Mouse (Mus musculus): Measurements from ENCODE around the gene Phf13. TPM values are rescaled to one million over a fixed set of nuclear protein-coding genes. Genes with fewer than 3 reads are reported as not detected.

Phf13 gene
- 11.1 TPM for polyA plus RNA-seq (2015; fragmentation: Illumina TruSeq; extraction: RNeasy Lipid Tissue Mini Kit (QIAGEN cat#74804); ENCODE audit: low read depth, low replicate concordance)

GRCm38 (mm10) chr4:151996173-151996950 is at the start of gene Phf13:
Gene Phf13, minus strand, starts transcription at chr4:151996258.

GRCm38 (mm10) chr4:152038985-152039830 is 43.1 kb upstream of the Phf13 start, which contains the start of gene Nol9:
Gene Nol9, plus strand, starts transcription at chr4:152039321.

GRCm38 (mm10) chr4:152038225-152038984 is 42.3 kb upstream of the Phf13 start, which contains the start of gene Tas1r1:
Gene Tas1r1, minus strand, starts transcription at chr4:152038568.

GRCm38 (mm10) chr4:152027524-152027923 is 31.5 kb upstream of the Phf13 start, which contains the start of gene Zbtb48:
Gene Zbtb48, minus strand, starts transcription at chr4:152027671.

GRCm38 (mm10) chr4:152008622-152009075 is 12.6 kb upstream of the Phf13 start, which contains the start of gene Klhl21:
Gene Klhl21, plus strand, starts transcription at chr4:152008803.

GRCm38 (mm10) chr4:151988342-151989109 is 7.5 kb downstream of the Phf13 start, which contains the start of gene Thap3:
Gene Thap3, minus strand, starts transcription at chr4:151988997.

Other genes starting within 250 kb of the Phf13 start
- gene Camta1, start 134.4 kb downstream of the Phf13 start, polyA plus RNA-seq (2015; fragmentation: Illumina TruSeq; extraction: RNeasy Lipid Tissue Mini Kit (QIAGEN cat#74804); ENCODE audit: low read depth, low replicate concordance), result 179 TPM
- 47.0 TPM for gene Dnajc11, start 62.6 kb downstream of the Phf13 start, polyA plus RNA-seq (2015; fragmentation: Illumina TruSeq; extraction: RNeasy Lipid Tissue Mini Kit (QIAGEN cat#74804); ENCODE audit: low read depth, low replicate concordance)
- 15.9 TPM for gene Thap3, start 7.3 kb downstream of the Phf13 start, polyA plus RNA-seq (2015; fragmentation: Illumina TruSeq; extraction: RNeasy Lipid Tissue Mini Kit (QIAGEN cat#74804); ENCODE audit: low read depth, low replicate concordance)
- 8.6 TPM for gene Klhl21, start 12.5 kb upstream of the Phf13 start, polyA plus RNA-seq (2015; fragmentation: Illumina TruSeq; extraction: RNeasy Lipid Tissue Mini Kit (QIAGEN cat#74804); ENCODE audit: low read depth, low replicate concordance)
- gene Zbtb48, start 31.4 kb upstream of the Phf13 start, polyA plus RNA-seq (2015; fragmentation: Illumina TruSeq; extraction: RNeasy Lipid Tissue Mini Kit (QIAGEN cat#74804); ENCODE audit: low read depth, low replicate concordance), result 11.9 TPM
- not detected for gene Tas1r1, start 42.3 kb upstream of the Phf13 start, polyA plus RNA-seq (2015; fragmentation: Illumina TruSeq; extraction: RNeasy Lipid Tissue Mini Kit (QIAGEN cat#74804); ENCODE audit: low read depth, low replicate concordance)
- 14.3 TPM for gene Nol9, start 43.1 kb upstream of the Phf13 start, polyA plus RNA-seq (2015; fragmentation: Illumina TruSeq; extraction: RNeasy Lipid Tissue Mini Kit (QIAGEN cat#74804); ENCODE audit: low read depth, low replicate concordance)
- gene Plekhg5, start 76.2 kb upstream of the Phf13 start, polyA plus RNA-seq (2015; fragmentation: Illumina TruSeq; extraction: RNeasy Lipid Tissue Mini Kit (QIAGEN cat#74804); ENCODE audit: low read depth, low replicate concordance), result 41.3 TPM
- gene Tnfrsf25, start 119.7 kb upstream of the Phf13 start, polyA plus RNA-seq (2015; fragmentation: Illumina TruSeq; extraction: RNeasy Lipid Tissue Mini Kit (QIAGEN cat#74804); ENCODE audit: low read depth, low replicate concordance), result 8.8 TPM
- 1.9 TPM for gene Espn, start 156.1 kb upstream of the Phf13 start, polyA plus RNA-seq (2015; fragmentation: Illumina TruSeq; extraction: RNeasy Lipid Tissue Mini Kit (QIAGEN cat#74804); ENCODE audit: low read depth, low replicate concordance)
- gene Hes2, start 162.6 kb upstream of the Phf13 start, polyA plus RNA-seq (2015; fragmentation: Illumina TruSeq; extraction: RNeasy Lipid Tissue Mini Kit (QIAGEN cat#74804); ENCODE audit: low read depth, low replicate concordance), result not detected
- gene Acot7, start 181.9 kb upstream of the Phf13 start, polyA plus RNA-seq (2015; fragmentation: Illumina TruSeq; extraction: RNeasy Lipid Tissue Mini Kit (QIAGEN cat#74804); ENCODE audit: low read depth, low replicate concordance), result 442 TPM

Measured in brain, adult 10 weeks (tissue).